Mouse (Mus musculus) neural tube, embryonic 13.5 days (tissue): Measurements from ENCODE around the gene Klhl33. TPM values are rescaled to one million over a fixed set of nuclear protein-coding genes. Genes with fewer than 3 reads are reported as not detected.
A peak's percentile ranks its signal among the peaks of the same experiment; 100 is the strongest.

Source experiments
- ATAC-seq: fragments of 200-750 bp; cut with Nextera tagmentation; 2 replicates; pipeline ENCODE4 v1.8.0; 2017; ENCODE audit warnings: low read depth, mild to moderate bottlenecking, moderate TSS enrichment, moderate library complexity
- H3K27ac ChIP-seq: fragments of 300-500 bp; sonication (generic); replicated peaks from 2 replicates; pipeline ENCODE4 v1.5.1; 2015; ENCODE audit warnings: moderate library complexity, mild to moderate bottlenecking, inconsistent platforms
- H3K27me3 ChIP-seq: fragments of 300-500 bp; sonication (generic); 2 replicates; pipeline ENCODE4 v1.6.1; 2015; ENCODE audit warnings: mild to moderate bottlenecking, inconsistent platforms
- H3K36me3 ChIP-seq: fragments of 300-500 bp; sonication (generic); 2 replicates; pipeline ENCODE4 v1.6.1; 2015; ENCODE audit warnings: mild to moderate bottlenecking, inconsistent platforms
- H3K4me1 ChIP-seq: fragments of 300-500 bp; sonication (generic); replicated peaks from 2 replicates; pipeline ENCODE4 v1.6.1; 2015; ENCODE audit warnings: inconsistent platforms
- H3K4me2 ChIP-seq: fragments of 300-500 bp; sonication (generic); 2 replicates; pipeline ENCODE4 v1.6.1; 2015; ENCODE audit warnings: inconsistent platforms, mild to moderate bottlenecking, moderate library complexity
- H3K4me3 ChIP-seq: fragments of 300-500 bp; sonication (generic); 2 replicates; pipeline ENCODE4 v1.5.1; 2015; ENCODE audit warnings: mild to moderate bottlenecking, inconsistent platforms
- H3K9ac ChIP-seq: fragments of 300-500 bp; sonication (generic); 2 replicates; pipeline ENCODE4 v1.6.1; 2015; ENCODE audit warnings: moderate library complexity, mild to moderate bottlenecking, inconsistent platforms
- H3K9me3 ChIP-seq: fragments of 300-500 bp; sonication (generic); 2 replicates; pipeline ENCODE4 v1.6.1; 2016; ENCODE audit warnings: inconsistent platforms
- WGBS: fragments of 180-500 bp; shearing (Covaris S2); methylation state at CpG from one replicate; pipeline ENCODE4 v1.1.7; 2015; 5-methylcytosine and 5-hydroxymethylcytosine counted together
- polyA plus RNA-seq: library from polyadenylated mRNA; unstranded; fragments of >200 nt; fragmentation: Nextera tagmentation; extraction: Ambion mirVana; gene quantifications from 2 replicates; pipeline ENCODE4 v1.2.1, GENCODE M21; 2015

Klhl33 gene
- polyA plus RNA-seq, 1 experiment from 2014 or later: 0.88 TPM

- no peaks in the 10 kb centered on the region for H3K9me3 ChIP-seq
- peaks cover 16% of the 10 kb centered on the region for H3K4me1 ChIP-seq
- WGBS: 20% methylated on average over 23 of the region's 23 CpGs
- H3K36me3 ChIP-seq: no peaks in the 10 kb centered on the region
- H3K27ac ChIP-seq: 0 out of 2 replicates have a peak overlapping the region, but pooled peaks have one; percentile 23
- H3K4me2 ChIP-seq: peak overlapping the region; percentile 91
- H3K4me3 ChIP-seq: peak overlapping the region; percentile 52
- ATAC-seq: peak; percentile 91
- peak overlapping the region; percentile 76 for H3K9ac ChIP-seq
- H3K27me3 ChIP-seq: peaks cover 10% of the 10 kb centered on the region; the same call in 1 of the 2 replicates
Observed at GRCm38 (mm10) chr14:50896747-50897373, 447 bp downstream of the Klhl33 start.

GRCm38 (mm10) chr14:50895985-50896746 is 1.1 kb downstream of the Klhl33 start:
- 0 out of 2 replicates have a peak overlapping the region, but pooled peaks have one; percentile 23 for H3K27ac ChIP-seq
- H3K4me3 ChIP-seq: peak overlapping the region; percentile 52
- H3K9me3 ChIP-seq: no peaks in the 10 kb centered on the region
- no peaks in the 10 kb centered on the region for H3K36me3 ChIP-seq
- 19% methylated on average over 19 of the region's 19 CpGs for WGBS
- peak overlapping the region; percentile 76 for H3K9ac ChIP-seq
- ATAC-seq: peak; percentile 70
- H3K4me1 ChIP-seq: peaks cover 16% of the 10 kb centered on the region
- H3K4me2 ChIP-seq: peak overlapping the region; percentile 91
- peaks cover 10% of the 10 kb centered on the region; the same call in 1 of the 2 replicates for H3K27me3 ChIP-seq

DNA sequence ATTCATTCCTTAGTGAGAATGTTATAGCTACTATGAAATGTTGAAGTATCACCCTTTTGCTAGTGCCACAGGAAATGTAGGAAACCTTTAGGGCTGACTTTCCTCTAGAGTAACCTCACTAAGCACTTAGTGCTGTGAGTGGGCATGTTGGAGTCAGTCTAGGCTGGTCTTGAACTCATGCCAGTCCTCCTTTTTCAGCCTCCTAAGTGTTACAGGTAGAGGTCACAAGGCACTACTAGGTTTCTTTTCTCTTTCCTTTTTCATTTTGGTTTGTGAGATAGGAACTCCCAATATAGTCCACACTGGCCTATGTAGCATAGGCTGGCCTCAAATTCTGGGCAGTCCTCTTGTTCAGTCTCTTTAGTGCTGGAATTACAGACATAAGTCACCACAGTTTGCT is 1.9 kb downstream of the Klhl33 start:
- H3K36me3 ChIP-seq: no peaks in the 10 kb centered on the region
- no peaks in the 10 kb centered on the region for H3K9me3 ChIP-seq
- no peak overlapping the region for H3K4me2 ChIP-seq
- peaks cover 16% of the 10 kb centered on the region for H3K4me1 ChIP-seq
- H3K9ac ChIP-seq: no peak overlapping the region
- H3K27me3 ChIP-seq: peaks cover 10% of the 10 kb centered on the region; the same call in 1 of the 2 replicates
- no peak overlapping the region for H3K4me3 ChIP-seq
- H3K27ac ChIP-seq: no peak overlapping the region
- ATAC-seq: no peak

- peaks cover 8% of the 10 kb centered on the region; the same call in 1 of the 2 replicates for H3K27me3 ChIP-seq
- H3K9me3 ChIP-seq: no peaks in the 10 kb centered on the region
- peaks cover 16% of the 10 kb centered on the region for H3K4me1 ChIP-seq
- 87% methylated on average over 22 of the region's 22 CpGs for WGBS
- H3K9ac ChIP-seq: no peak overlapping the region
- H3K27ac ChIP-seq: no peak overlapping the region
- no peak overlapping the region for H3K4me3 ChIP-seq
- no peak for ATAC-seq
- H3K4me2 ChIP-seq: no peak overlapping the region
- no peaks in the 10 kb centered on the region for H3K36me3 ChIP-seq
Observed at GRCm38 (mm10) chr14:50892541-50893459, 4.5 kb downstream of the Klhl33 start.

DNA sequence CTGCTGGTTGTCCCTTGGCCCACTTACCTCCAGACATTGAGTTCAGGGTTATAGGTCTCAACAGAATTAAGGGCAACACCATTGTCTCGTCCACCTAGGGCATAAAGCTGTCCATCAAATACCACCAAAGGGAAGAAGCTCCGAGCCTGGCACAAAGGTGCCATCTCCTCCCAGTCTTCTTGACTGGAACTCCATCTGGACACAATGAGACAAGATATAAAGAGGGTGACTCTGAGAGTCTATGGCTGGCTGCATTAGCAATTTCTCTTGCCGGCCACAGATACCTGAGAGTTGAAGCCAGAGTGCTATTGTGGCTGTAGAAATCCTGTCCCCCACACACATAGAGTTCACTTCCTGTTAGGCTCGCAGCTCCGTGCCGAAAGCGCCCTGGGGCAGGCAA is 5.2 kb downstream of the Klhl33 start:
- no peak overlapping the region for H3K4me3 ChIP-seq
- no peak for ATAC-seq
- WGBS: 87% methylated on average over 7 of the region's 7 CpGs
- no peak overlapping the region for H3K9ac ChIP-seq
- H3K9me3 ChIP-seq: no peaks in the 10 kb centered on the region
- H3K4me2 ChIP-seq: no peak overlapping the region
- H3K27ac ChIP-seq: no peak overlapping the region
- peaks cover under 1% of the 10 kb centered on the region; the same call in 1 of the 2 replicates for H3K27me3 ChIP-seq
- H3K4me1 ChIP-seq: peaks cover 14% of the 10 kb centered on the region
- H3K36me3 ChIP-seq: no peaks in the 10 kb centered on the region

- Histone ChIP-seq H3K4me3 (no peak overlapping the region), H3K27me3 (no peaks in the 10 kb centered on the region; the same call in 1 of the 2 replicates), H3K27ac (no peak overlapping the region), H3K36me3 (no peaks in the 10 kb centered on the region), H3K4me1 (peaks cover 9% of the 10 kb centered on the region), H3K4me2 (no peak overlapping the region), H3K9ac (no peak overlapping the region), H3K9me3 (no peaks in the 10 kb centered on the region)
- 93% methylated on average over 8 of the region's 8 CpGs for WGBS
- no peak for ATAC-seq
Observed at GRCm38 (mm10) chr14:50891621-50892020, 5.7 kb downstream of the Klhl33 start.

GRCm38 (mm10) chr14:50876236-50876950 is 20.9 kb downstream of the Klhl33 start:
- Histone ChIP-seq H3K4me2 (no peak overlapping the region), H3K4me3 (no peak overlapping the region), H3K4me1 (no peaks in the 10 kb centered on the region), H3K36me3 (no peaks in the 10 kb centered on the region), H3K27me3 (no peaks in the 10 kb centered on the region), H3K27ac (no peak overlapping the region), H3K9ac (no peak overlapping the region), H3K9me3 (no peaks in the 10 kb centered on the region)
- no peak for ATAC-seq
- 86% methylated on average over 6 of the region's 6 CpGs for WGBS

DNA sequence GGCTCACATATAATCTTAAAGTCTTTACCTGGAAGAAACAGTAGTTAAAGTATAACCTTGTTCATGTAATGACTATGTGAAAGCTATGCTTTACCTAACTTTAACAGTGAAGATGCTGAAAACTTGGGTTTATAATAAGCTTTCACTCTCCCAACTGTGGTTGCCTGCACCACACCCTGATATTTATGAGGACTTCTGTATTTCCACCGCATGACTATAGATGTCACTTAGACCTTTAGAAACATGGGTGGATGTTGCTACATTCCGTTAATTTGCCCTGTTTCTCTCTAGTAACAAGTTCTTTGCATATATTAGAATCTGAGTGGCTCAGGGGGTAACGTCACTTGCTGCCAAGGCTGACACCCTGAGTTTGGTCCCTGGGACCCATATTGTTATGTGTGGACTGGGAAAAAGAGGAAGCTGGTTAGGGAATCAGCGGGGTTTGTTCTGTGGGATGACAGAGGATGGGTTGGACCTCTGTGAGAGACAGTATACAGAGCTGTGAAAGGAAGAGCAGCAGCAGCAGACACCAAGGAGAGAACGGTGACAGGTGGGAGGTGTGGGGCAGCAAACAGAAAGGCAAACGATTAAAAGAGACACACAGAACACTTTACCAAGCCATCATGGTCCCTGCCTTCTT is 21.6 kb downstream of the Klhl33 start:
- Histone ChIP-seq H3K4me1 (peaks cover 3% of the 10 kb centered on the region), H3K36me3 (no peaks in the 10 kb centered on the region), H3K9me3 (no peaks in the 10 kb centered on the region), H3K4me2 (no peak overlapping the region), H3K9ac (no peak overlapping the region), H3K27me3 (no peaks in the 10 kb centered on the region), H3K27ac (no peak overlapping the region), H3K4me3 (no peak overlapping the region)
- no peak for ATAC-seq
- 83% methylated on average over 6 of the region's 6 CpGs for WGBS

- Histone ChIP-seq H3K4me1 (peaks cover 6% of the 10 kb centered on the region), H3K9ac (no peak overlapping the region), H3K27ac (no peak overlapping the region), H3K4me3 (no peak overlapping the region), H3K36me3 (no peaks in the 10 kb centered on the region), H3K9me3 (no peaks in the 10 kb centered on the region), H3K27me3 (no peaks in the 10 kb centered on the region), H3K4me2 (no peak overlapping the region)
- WGBS: 83% methylated on average over 3 of the region's 3 CpGs
- no peak for ATAC-seq
Observed at GRCm38 (mm10) chr14:50875175-50875574, 22.1 kb downstream of the Klhl33 start.

DNA sequence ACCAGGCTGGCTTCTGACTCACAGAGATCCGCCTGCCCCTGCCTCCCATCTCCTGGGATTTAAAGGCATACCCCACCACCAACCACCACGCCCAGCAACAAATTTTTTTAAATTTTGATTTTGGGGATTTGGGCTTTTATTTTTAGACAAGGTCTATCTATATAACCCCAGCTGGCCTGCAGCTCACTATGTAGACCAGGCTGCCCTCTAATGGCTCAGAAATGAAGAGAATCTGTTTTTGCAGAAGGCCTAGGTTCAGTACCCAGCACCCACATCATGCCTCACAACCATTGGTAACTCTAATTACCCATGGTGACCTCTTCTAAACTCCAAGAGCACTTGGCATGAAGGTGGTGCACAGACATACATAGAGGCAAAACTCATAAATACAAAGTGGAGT is 26.0 kb downstream of the Klhl33 start:
- H3K27me3 ChIP-seq: no peaks in the 10 kb centered on the region
- no peaks in the 10 kb centered on the region for H3K36me3 ChIP-seq
- H3K4me1 ChIP-seq: peaks cover 6% of the 10 kb centered on the region
- no peak overlapping the region for H3K27ac ChIP-seq
- no peak overlapping the region for H3K4me3 ChIP-seq
- H3K4me2 ChIP-seq: peak overlapping the region; percentile 72
- no peak for ATAC-seq
- WGBS: 96% methylated on average over 2 of the region's 2 CpGs
- no peaks in the 10 kb centered on the region for H3K9me3 ChIP-seq
- no peak overlapping the region for H3K9ac ChIP-seq

GRCm38 (mm10) chr14:50870805-50871143 is 26.5 kb downstream of the Klhl33 start:
- peak; percentile 28; the same call in 1 of the 2 replicates for ATAC-seq
- peaks cover 6% of the 10 kb centered on the region for H3K4me1 ChIP-seq
- 21% methylated on average over 5 of the region's 5 CpGs for WGBS
- H3K27me3 ChIP-seq: no peaks in the 10 kb centered on the region
- no peaks in the 10 kb centered on the region for H3K9me3 ChIP-seq
- H3K36me3 ChIP-seq: no peaks in the 10 kb centered on the region
- H3K4me2 ChIP-seq: peak overlapping the region; percentile 72
- H3K4me3 ChIP-seq: peak overlapping the region; percentile 55
- H3K27ac ChIP-seq: 0 out of 2 replicates have a peak overlapping the region, but pooled peaks have one; percentile 68
- peak overlapping the region; percentile 74 for H3K9ac ChIP-seq
